12 mouse cellular contexts compared by ENCODE assay signal in genomic region chr6:122612426-122612825, GRCm38 (mm10). TPM values are rescaled to one million over a fixed set of nuclear protein-coding genes. Genes with fewer than 3 reads are reported as not detected.
"Had no signal": no experiment of that assay in that cellular context is flagged by ENCODE, and none has a peak within 500 bp of the region (broad histone marks: within the 10 kb centered on the region; RNA-seq: fewer than 3 reads in every experiment).

No protein-coding gene starts in this region.

- DNase-seq: retina, postnatal 1 day; right cerebral cortex, adult 18-20 months; right cerebral cortex, postnatal 14 days; right cerebral cortex, postnatal 25 days; right cerebral cortex, postnatal 4 days; spleen, adult 18-20 months; thymus, adult 18-20 months; thymus, adult 2 months; thymus, postnatal 14 days; thymus, postnatal 25 days; thymus, postnatal 36 days had no signal

RNA-seq across cellular contexts. Expression of gene Dppa3, which starts 13.8 kb away (rescaled TPM):
- total RNA-seq: neutrophil, adult 5-6 weeks had no signal
